Mouse (Mus musculus): ENCODE results near the gene Nin.

DNA sequence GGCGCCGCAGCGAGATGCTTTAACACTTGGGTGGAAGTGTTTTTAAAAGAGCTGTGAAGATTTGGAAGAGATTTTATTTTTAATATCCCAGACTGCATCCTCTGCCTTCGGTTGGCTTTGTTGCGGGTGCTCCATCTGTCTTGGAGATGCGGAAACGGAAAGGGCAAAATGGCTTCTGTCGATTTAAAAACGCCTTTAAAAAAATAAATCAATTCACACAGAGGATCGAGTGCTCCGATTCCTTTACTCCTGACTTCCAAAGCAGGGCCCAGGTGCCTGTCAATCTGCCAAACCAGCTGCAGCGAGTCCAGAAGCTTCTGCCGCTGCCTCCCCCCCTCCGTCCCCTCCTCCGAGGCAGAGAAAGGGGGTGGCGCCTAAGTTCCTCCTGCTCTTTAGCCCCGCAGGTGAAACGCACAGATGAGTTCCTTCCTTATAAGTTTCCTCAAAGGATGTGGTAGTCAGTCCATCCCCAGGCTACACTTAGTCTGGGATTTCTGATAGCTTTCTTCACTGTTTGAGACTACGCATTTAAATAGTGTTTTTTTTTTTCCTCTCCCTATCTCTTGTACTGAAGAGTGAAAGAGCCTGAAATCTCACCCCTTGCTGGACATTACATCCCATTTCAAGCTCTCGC lies 17.6 kb upstream of the Nin start:
- TF ChIP-seq CTCF (IDR thresholded peaks at IDR 0.05; ENCODE audit: low read depth) = no peak
- no peak for TF ChIP-seq EP300 (IDR thresholded peaks at IDR 0.05; ENCODE audit: low read depth)
